Mouse (Mus musculus) right cerebral cortex, postnatal 4 days (tissue): ENCODE measurements at regions not wholly inside any gene's neighbourhood (a gene's known extent, or its start where the extent isn't known, plus 50 kb on each side); places are given as distances from the start of the nearest gene placed in this dataset.
"Not testable (repeated sequence)": the region's sequence is repeated elsewhere in the genome, so short reads cannot be mapped to it uniquely, and the experiment has no call there.

Experiments
- DNase-seq: peaks from one replicate; pipeline ENCODE4 v3.0.0-alpha.2; 2022

DNA sequence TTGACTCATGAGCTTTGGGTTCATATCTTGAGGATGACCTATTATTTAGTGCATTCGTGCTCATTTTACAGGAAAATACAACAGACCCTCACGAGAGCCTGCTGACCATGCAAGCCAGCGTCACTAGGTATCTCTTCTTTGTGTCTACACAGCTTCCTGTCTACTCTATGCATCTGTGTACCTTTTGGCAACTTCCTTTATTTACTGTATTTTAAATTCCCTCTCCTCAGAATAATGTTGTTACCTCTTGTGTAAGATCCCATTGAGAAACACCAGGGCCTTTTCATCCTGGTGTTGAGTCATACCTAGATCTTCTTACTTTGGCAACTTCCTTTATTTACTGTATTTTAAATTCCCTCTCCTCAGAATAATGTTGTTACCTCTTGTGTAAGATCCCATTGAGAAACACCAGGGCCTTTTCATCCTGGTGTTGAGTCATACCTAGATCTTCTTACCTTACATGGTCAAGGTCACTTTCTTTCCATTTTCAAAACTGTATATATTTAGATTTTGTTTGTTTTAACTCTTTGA, 639.1 kb upstream of the Rorb start:
- DNase-seq, result not testable (repeated sequence)

GRCm38 (mm10) chr19:19747821-19748488, 637.0 kb upstream of the Rorb start:
- no peak for DNase-seq

GRCm38 (mm10) chr19:19719939-19720338, 608.9 kb upstream of the Rorb start:
- DNase-seq, result no peak
